Mouse (Mus musculus) heart, postnatal 36 days (tissue): ENCODE results near the gene Mpped2. TPM values are rescaled to one million over a fixed set of nuclear protein-coding genes. Genes with fewer than 3 reads are reported as not detected.
A peak's percentile ranks its signal among the peaks of the same experiment; 100 is the strongest.

Source experiments
- DNase-seq, 2 experiments: peaks; one replicate each; pipeline ENCODE4 v3.0.0; 2021 to 2022
- intact Hi-C: fragments of 180-260 bp; cut with DNase I; formaldehyde crosslinking; loops from one replicate; pipeline ENCODE4 v1.15.1; 2025
- total RNA-seq, 2 experiments: library from RNA; stranded (reverse); gene quantifications; 2 replicates each; pipeline ENCODE4 v1.2.3; 2021

The Mpped2 gene
- total RNA-seq, 2 experiments from 2014 or later: 13.8 to 19.7 TPM

GRCm38 (mm10) chr2:106788055-106788454 is 95.0 kb downstream of the Mpped2 start:
- peak in 1 of 2 experiments; percentile 14 for DNase-seq
- intact Hi-C loops: no loop called here

- DNase-seq: no peak
- intact Hi-C loops: no loop called here
Observed at GRCm38 (mm10) chr2:106788573-106788972, 95.5 kb downstream of the Mpped2 start.

- intact Hi-C loops: no loop called here
- no peak for DNase-seq
Observed at GRCm38 (mm10) chr2:106789694-106790328, 96.7 kb downstream of the Mpped2 start.

- intact Hi-C loops: no loop called here
- no peak for DNase-seq
Observed at GRCm38 (mm10) chr2:106790329-106790701, 97.2 kb downstream of the Mpped2 start.

GRCm38 (mm10) chr2:106796246-106796645 is 103.2 kb downstream of the Mpped2 start:
- intact Hi-C loops: no loop called here
- no peak for DNase-seq

GRCm38 (mm10) chr2:106797855-106798254 is 104.8 kb downstream of the Mpped2 start:
- DNase-seq: no peak
- intact Hi-C loops: no loop called here

GRCm38 (mm10) chr2:106798824-106799223 is 105.8 kb downstream of the Mpped2 start:
- DNase-seq: peak in 1 of 2 experiments; percentile 20
- intact Hi-C loops: no loop called here

- intact Hi-C loops: no loop called here
- DNase-seq: no peak
Observed at GRCm38 (mm10) chr2:106815898-106816297, 122.8 kb downstream of the Mpped2 start.

GRCm38 (mm10) chr2:106821292-106821691 is 128.2 kb downstream of the Mpped2 start:
- DNase-seq: no peak
- intact Hi-C loops: no loop called here

- intact Hi-C loops: no loop called here
- no peak for DNase-seq
Observed at GRCm38 (mm10) chr2:106821883-106822282, 128.8 kb downstream of the Mpped2 start.

- intact Hi-C loops: no loop called here
- DNase-seq: no peak
Observed at GRCm38 (mm10) chr2:106822540-106822939, 129.5 kb downstream of the Mpped2 start.

- intact Hi-C loops: no loop called here
- no peak for DNase-seq
Observed at GRCm38 (mm10) chr2:106825461-106825860, 132.4 kb downstream of the Mpped2 start.

- intact Hi-C loops: no loop called here
- no peak for DNase-seq
Observed at GRCm38 (mm10) chr2:106826023-106826422, 133.0 kb downstream of the Mpped2 start.

GRCm38 (mm10) chr2:106826806-106827205 is 133.7 kb downstream of the Mpped2 start:
- intact Hi-C loops: no loop called here
- no peak for DNase-seq

- intact Hi-C loops: no loop called here
- no peak for DNase-seq
Observed at GRCm38 (mm10) chr2:106828573-106829310, 135.7 kb downstream of the Mpped2 start.

GRCm38 (mm10) chr2:106829420-106829819 is 136.4 kb downstream of the Mpped2 start:
- intact Hi-C loops: no loop called here
- no peak for DNase-seq

- intact Hi-C loops: no loop called here
- DNase-seq: no peak
Observed at GRCm38 (mm10) chr2:106832577-106832976, 139.5 kb downstream of the Mpped2 start.

GRCm38 (mm10) chr2:106833212-106833611 is 140.1 kb downstream of the Mpped2 start:
- intact Hi-C loops: no loop called here
- DNase-seq: no peak

GRCm38 (mm10) chr2:106835321-106835720 is 142.3 kb downstream of the Mpped2 start:
- intact Hi-C loops: no loop called here
- no peak for DNase-seq

- intact Hi-C loops: no loop called here
- DNase-seq: no peak
Observed at GRCm38 (mm10) chr2:106837241-106837640, 144.2 kb downstream of the Mpped2 start.

GRCm38 (mm10) chr2:106844147-106844546 is 151.1 kb downstream of the Mpped2 start:
- no peak for DNase-seq
- intact Hi-C loops: no loop called here
